Mouse (Mus musculus) left cerebral cortex, adult 6 months (tissue): ENCODE data around the gene Olr1. TPM values are rescaled to one million over a fixed set of nuclear protein-coding genes. Genes with fewer than 3 reads are reported as not detected.

Source experiments
- long read RNA-seq, 2 experiments: library from polyadenylated mRNA; unstranded; transcript quantifications; one replicate each; pipeline ENCODE4 v2.0.0; 2019 to 2020
- polyA plus RNA-seq: library from polyadenylated mRNA; unstranded; fragments of <200 nt; fragmentation: Nextera tagmentation; gene quantifications from 2 replicates; pipeline ENCODE4 v1.2.3, GENCODE M21; 2021

The Olr1 gene
- 0.11 TPM in 1 of 2 replicates, not detected in the other for polyA plus RNA-seq
- long read RNA-seq, experiment 1 = 0 reads
- long read RNA-seq, experiment 2 = 0 reads

GRCm38 (mm10) chr6:129507024-129507423 is at the start of gene Olr1:
Gene Olr1 (minus strand): TSS chr6:129507165.

DNA sequence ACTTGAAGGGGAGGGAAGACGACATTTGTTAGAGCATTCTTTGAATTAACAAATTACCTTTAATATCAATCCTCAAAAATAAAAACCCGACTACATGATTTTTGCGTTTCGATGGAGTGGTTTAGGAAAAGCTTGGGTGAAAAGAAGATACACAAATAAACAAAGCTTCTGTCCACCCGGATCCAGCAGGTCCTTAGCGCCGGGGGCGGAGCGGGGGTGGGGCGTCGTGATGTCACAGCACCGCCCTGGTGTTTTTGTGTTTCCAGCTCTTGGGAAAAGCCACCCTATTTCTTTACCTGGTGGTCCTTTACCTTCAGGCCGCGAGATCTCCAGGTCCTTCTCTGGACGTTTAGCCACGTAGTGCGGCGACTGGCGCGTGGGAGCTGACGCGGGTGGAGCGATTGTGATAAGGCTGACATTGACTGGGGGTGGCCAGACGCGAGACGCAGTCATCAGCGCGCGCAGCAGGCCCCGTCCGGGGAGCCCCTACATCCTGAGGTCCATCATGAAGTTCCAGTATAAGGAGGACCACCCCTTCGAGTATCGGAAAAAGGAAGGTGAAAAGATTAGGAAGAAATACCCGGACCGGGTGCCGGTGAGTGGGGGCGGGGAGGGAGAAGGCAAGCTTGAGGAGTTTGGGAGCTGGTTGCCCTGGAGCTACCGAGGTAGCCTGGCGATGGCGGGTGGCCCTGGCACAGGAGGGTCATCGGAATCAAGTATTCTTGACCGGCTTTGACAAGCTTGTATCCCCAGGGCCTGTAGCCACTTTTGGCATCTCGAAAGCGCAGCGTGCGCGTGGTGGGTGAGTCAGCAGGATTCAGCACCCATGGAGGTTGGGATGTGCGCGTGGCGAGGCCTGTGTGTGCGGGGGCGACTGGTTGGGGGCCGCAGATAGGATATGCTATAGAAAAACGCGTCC is 26.2 kb upstream of the Olr1 start, which contains the start of gene Gabarapl1:
Gabarapl1 (plus strand) TSS at position 219 of the 919 bp plus-strand sequence.

GRCm38 (mm10) chr6:129512367-129512766 is 5.4 kb upstream of the Olr1 start, which contains the start of gene Tmem52b:
Gene Tmem52b (plus strand): TSS chr6:129512555.

GRCm38 (mm10) chr6:129451411-129452039 is 55.4 kb downstream of the Olr1 start, which contains the start of gene Clec1a:
Gene Clec1a (minus strand): TSS chr6:129452000.

Other genes with a start within 250 kb of the Olr1 start
- gene Cd69, start 231.7 kb downstream of the Olr1 start, polyA plus RNA-seq = 0.06 TPM in 1 of 2 replicates, not detected in the other
- gene 4922502D21Rik, start 175.4 kb downstream of the Olr1 start, polyA plus RNA-seq = not detected in 2 replicates
- gene Clec12a, start 164.5 kb downstream of the Olr1 start, polyA plus RNA-seq = 0.33 and 0.88 TPM in 2 replicates
- not detected in 2 replicates for gene Clec12b, start 121.3 kb downstream of the Olr1 start, polyA plus RNA-seq
- 0.29 and 0.37 TPM in 2 replicates for gene Clec1b, start 109.9 kb downstream of the Olr1 start, polyA plus RNA-seq
- gene Clec9a, start 98.3 kb downstream of the Olr1 start, polyA plus RNA-seq = not detected in 2 replicates
- 0.31 and 0.74 TPM in 2 replicates for gene Clec1a, start 55.2 kb downstream of the Olr1 start, polyA plus RNA-seq
- gene Tmem52b, start 5.4 kb upstream of the Olr1 start, polyA plus RNA-seq = not detected in 2 replicates
- gene Gabarapl1, start 26.0 kb upstream of the Olr1 start, polyA plus RNA-seq = 700 and 953 TPM in 2 replicates
- gene Klre1, start 70.7 kb upstream of the Olr1 start, polyA plus RNA-seq = not detected in 2 replicates
- gene Klrd1, start 84.6 kb upstream of the Olr1 start, polyA plus RNA-seq = not detected in 2 replicates
- gene Klrk1, start 116.7 kb upstream of the Olr1 start, polyA plus RNA-seq = not detected in 2 replicates
- gene Klrc3, start 136.2 kb upstream of the Olr1 start, polyA plus RNA-seq = not detected in 2 replicates
- not detected in 2 replicates for gene Klrc2, start 153.5 kb upstream of the Olr1 start, polyA plus RNA-seq
- not detected in 2 replicates for gene Klrc1, start 171.8 kb upstream of the Olr1 start, polyA plus RNA-seq
- not detected in 2 replicates for gene Klri1, start 210.0 kb upstream of the Olr1 start, polyA plus RNA-seq
- gene Klri2, start 233.3 kb upstream of the Olr1 start, polyA plus RNA-seq = 0.03 and 0.10 TPM in 2 replicates